Mouse (Mus musculus): ENCODE data around the gene Prkcq. TPM values are rescaled to one million over a fixed set of nuclear protein-coding genes. Genes with fewer than 3 reads are reported as not detected.

Prkcq gene
- polyA plus RNA-seq, 1 experiment from 2014 or later, result 11.9 TPM

DNA sequence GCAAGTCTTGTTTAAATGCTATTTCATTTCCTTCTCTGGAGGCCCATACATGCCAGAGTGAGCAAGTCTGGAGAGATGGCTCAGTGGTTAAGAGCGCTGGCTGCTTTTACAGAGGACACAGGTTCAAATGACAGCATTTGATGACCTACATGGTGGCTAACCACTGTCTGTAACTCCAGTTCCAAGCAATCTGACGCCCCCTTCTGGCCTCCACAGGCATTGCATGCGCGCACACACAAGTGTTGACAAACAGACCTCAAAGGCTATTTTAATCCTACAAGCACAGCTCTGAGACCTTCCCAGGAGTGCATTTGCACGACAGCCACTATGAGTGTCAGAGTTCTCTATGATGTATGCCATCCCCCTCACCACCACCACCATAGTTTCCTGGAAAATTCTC lies 94.4 kb downstream of the Prkcq start:
- Histone ChIP-seq H3K9me3 (ENCODE audit: control insufficient read depth, low read length) (no peaks in the 10 kb centered on the region), H3K36me3 (ENCODE audit: control insufficient read depth, insufficient read depth, low read length) (no peaks in the 10 kb centered on the region), H3K9ac (ENCODE audit: low read depth, low read length) (no peak overlapping the region), H3K4me1 (replicated peaks; ENCODE audit: control insufficient read depth, insufficient read depth, low read length) (no peaks in the 10 kb centered on the region), H3K4me2 (no peak overlapping the region), H3K4me3 (ENCODE audit: low read depth, low read length) (no peak overlapping the region), H3K27ac (ENCODE audit: low read depth, low read length) (no peak overlapping the region), H3K27me3 (replicated peaks; ENCODE audit: control insufficient read depth, insufficient read depth, low read length) (no peaks in the 10 kb centered on the region)
- ATAC-seq (replicated peaks; ENCODE audit: low FRiP score), result no peak
- 61% methylated on average over 5 of the region's 5 CpGs for WGBS
- DNase-seq (ENCODE audit: low spot score), result peak; percentile 37

DNA sequence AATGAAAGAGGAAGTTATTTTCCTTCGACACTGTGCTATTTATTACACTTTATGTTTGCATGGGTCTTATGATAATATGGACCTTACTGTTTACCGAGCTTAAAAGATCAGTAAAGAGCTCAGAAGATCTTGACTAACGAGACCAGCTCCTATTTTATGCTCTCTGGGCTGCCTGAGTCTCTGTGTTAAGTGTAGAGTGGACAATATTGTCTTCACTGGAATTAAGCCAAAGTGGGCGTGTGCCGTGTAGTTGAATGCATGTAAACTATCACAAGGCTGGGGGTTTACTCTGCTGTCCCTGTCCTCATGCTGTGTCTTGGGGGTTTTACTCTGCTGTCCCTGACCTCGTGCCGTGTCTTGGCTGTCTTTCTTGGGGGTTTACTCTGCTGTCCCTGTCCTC lies 107.1 kb downstream of the Prkcq start:
- DNase-seq (ENCODE audit: low spot score) (no peak), ATAC-seq (replicated peaks; ENCODE audit: low FRiP score) (no peak)
- H3K36me3 ChIP-seq (ENCODE audit: control insufficient read depth, insufficient read depth, low read length), result no peaks in the 10 kb centered on the region
- H3K27me3 ChIP-seq (replicated peaks; ENCODE audit: control insufficient read depth, insufficient read depth, low read length), result no peaks in the 10 kb centered on the region
- no peak overlapping the region for H3K4me2 ChIP-seq
- no peak overlapping the region for H3K27ac ChIP-seq (ENCODE audit: low read depth, low read length)
- H3K9ac ChIP-seq (ENCODE audit: low read depth, low read length), result no peak overlapping the region
- no peaks in the 10 kb centered on the region for H3K9me3 ChIP-seq (ENCODE audit: control insufficient read depth, low read length)
- no peak overlapping the region for H3K4me3 ChIP-seq (ENCODE audit: low read depth, low read length)
- H3K4me1 ChIP-seq (replicated peaks; ENCODE audit: control insufficient read depth, insufficient read depth, low read length), result no peaks in the 10 kb centered on the region
- WGBS, result 85% methylated on average over 7 of the region's 7 CpGs

DNA sequence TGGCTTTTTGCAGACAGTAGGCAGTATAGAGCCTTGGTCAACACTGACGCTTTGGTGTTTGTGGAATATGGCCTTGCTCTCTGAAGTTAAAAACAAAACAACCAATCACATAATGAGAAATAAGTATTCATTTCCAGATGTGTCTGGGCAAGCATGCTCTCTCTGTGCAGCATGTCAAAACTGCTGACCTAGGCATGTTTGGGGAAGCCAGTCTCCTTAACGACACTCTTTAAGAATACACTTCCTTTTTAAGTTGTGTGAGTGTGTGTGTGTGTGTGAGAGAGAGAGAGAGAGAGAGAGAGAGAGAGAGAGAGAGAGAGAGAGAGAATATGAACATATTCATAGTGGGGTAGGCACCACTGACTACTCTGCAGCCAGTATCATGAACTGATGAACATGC lies 108.3 kb downstream of the Prkcq start:
- H3K36me3 ChIP-seq (ENCODE audit: control insufficient read depth, insufficient read depth, low read length), result no peaks in the 10 kb centered on the region

DNA sequence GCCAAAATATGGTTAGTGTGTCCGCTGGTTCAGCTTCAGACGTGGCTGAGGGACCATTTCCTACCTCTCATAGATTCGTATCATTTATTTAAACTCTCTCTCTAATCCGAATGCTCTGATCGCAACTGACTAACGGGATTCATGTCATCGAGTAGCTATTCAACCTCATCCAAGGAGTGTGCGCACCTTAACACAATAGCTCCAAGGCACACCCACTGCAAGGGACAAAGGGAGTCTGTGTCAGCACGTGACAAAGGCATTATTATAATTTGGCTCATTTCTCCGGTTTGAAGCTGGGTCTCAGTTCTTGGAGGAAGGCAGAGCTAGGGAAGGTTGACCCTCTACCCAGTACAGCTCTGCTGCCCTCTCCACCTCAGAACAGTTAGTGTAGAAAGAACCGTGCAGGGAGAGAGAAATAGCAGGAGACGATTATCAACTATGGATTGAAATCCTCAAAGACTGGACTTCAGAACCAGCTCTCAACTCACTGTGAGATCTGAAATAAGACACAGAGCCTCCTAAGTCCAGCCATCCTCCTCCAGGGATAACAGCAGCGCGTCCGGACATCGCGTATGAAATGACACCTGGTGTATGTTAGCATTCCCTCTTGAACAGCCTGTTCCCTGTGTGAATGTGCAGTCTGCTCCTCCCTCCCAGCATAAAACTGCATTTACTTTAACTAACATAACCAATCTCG lies 116.1 kb downstream of the Prkcq start:
- DNase-seq (ENCODE audit: low spot score), result no peak
- no peak overlapping the region for H3K4me3 ChIP-seq (ENCODE audit: low read depth, low read length)
- no peaks in the 10 kb centered on the region for H3K4me1 ChIP-seq (replicated peaks; ENCODE audit: control insufficient read depth, insufficient read depth, low read length)
- H3K9me3 ChIP-seq (ENCODE audit: control insufficient read depth, low read length), result no peaks in the 10 kb centered on the region
- ATAC-seq (replicated peaks; ENCODE audit: low FRiP score), result no peak
- H3K27me3 ChIP-seq (replicated peaks; ENCODE audit: control insufficient read depth, insufficient read depth, low read length), result no peaks in the 10 kb centered on the region
- no peak overlapping the region for H3K27ac ChIP-seq (ENCODE audit: low read depth, low read length)
- no peak overlapping the region for H3K4me2 ChIP-seq
- H3K9ac ChIP-seq (ENCODE audit: low read depth, low read length), result no peak overlapping the region
- no peaks in the 10 kb centered on the region for H3K36me3 ChIP-seq (ENCODE audit: control insufficient read depth, insufficient read depth, low read length)
- WGBS, result 82% methylated on average over 18 of the region's 18 CpGs

More for the DNA sequence above, 108.3 kb downstream of the Prkcq start:
- H3K27me3 ChIP-seq (replicated peaks; ENCODE audit: control insufficient read depth, insufficient read depth, low read length), result no peaks in the 10 kb centered on the region
- no peak overlapping the region for H3K27ac ChIP-seq (ENCODE audit: low read depth, low read length)
- no peaks in the 10 kb centered on the region for H3K9me3 ChIP-seq (ENCODE audit: control insufficient read depth, low read length)
- no peaks in the 10 kb centered on the region for H3K4me1 ChIP-seq (replicated peaks; ENCODE audit: control insufficient read depth, insufficient read depth, low read length)
- DNase-seq (ENCODE audit: low spot score) (no peak), ATAC-seq (replicated peaks; ENCODE audit: low FRiP score) (no peak)
- no peak overlapping the region for H3K4me2 ChIP-seq
- 66% methylated on average over 2 of the region's 2 CpGs for WGBS
- no peak overlapping the region for H3K4me3 ChIP-seq (ENCODE audit: low read depth, low read length)
- H3K9ac ChIP-seq (ENCODE audit: low read depth, low read length), result no peak overlapping the region

DNA sequence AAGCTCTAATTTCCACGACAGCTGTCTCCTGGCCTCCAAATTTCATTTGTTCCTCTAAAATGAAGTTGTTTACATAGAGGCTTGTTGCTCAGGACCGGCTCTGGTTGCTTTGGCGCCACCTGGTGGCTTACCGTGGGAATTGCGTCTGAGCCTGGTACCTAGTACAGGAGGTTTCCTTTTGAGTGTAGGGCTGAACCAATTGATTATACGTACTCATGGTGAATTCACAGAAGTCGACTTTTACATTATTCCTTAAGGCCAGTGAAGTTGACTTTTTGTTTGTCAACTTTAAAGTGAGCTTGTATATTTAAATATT lies 116.6 kb downstream of the Prkcq start:
- Histone ChIP-seq H3K4me2 (no peak overlapping the region), H3K36me3 (ENCODE audit: control insufficient read depth, insufficient read depth, low read length) (no peaks in the 10 kb centered on the region), H3K9ac (ENCODE audit: low read depth, low read length) (no peak overlapping the region), H3K27me3 (replicated peaks; ENCODE audit: control insufficient read depth, insufficient read depth, low read length) (no peaks in the 10 kb centered on the region), H3K4me3 (ENCODE audit: low read depth, low read length) (no peak overlapping the region), H3K27ac (ENCODE audit: low read depth, low read length) (no peak overlapping the region), H3K4me1 (replicated peaks; ENCODE audit: control insufficient read depth, insufficient read depth, low read length) (no peaks in the 10 kb centered on the region), H3K9me3 (ENCODE audit: control insufficient read depth, low read length) (no peaks in the 10 kb centered on the region)
- DNase-seq (ENCODE audit: low spot score) (peak; percentile 69), ATAC-seq (replicated peaks; ENCODE audit: low FRiP score) (0 out of 2 replicates have a peak, but pooled peaks have one; percentile 39)
- 6% methylated on average over 7 of the region's 7 CpGs for WGBS

DNA sequence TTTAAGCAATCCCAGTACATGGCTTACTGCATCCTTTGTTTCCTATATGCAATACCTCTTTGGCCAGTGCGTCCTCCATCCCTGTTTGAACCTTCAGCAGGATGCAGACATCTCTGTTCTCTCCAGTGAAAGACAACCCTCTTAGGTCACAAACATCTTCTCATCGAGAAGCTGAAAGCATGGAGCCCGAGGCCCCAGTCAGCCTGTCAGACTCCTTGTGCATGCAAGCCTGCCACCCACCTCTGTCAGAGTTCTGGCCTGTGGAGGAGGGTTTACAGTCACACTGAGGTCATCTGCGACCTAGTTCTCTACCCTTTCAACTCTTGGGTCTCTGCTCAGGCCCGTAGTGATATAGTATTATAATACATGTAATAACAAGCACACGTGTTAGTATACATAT lies 119.0 kb downstream of the Prkcq start:
- no peak for DNase-seq (ENCODE audit: low spot score)
- no peak for ATAC-seq (replicated peaks; ENCODE audit: low FRiP score)
- no peak overlapping the region for H3K4me3 ChIP-seq (ENCODE audit: low read depth, low read length)
- WGBS, result 83% methylated on average over 6 of the region's 6 CpGs
- H3K4me1 ChIP-seq (replicated peaks; ENCODE audit: control insufficient read depth, insufficient read depth, low read length), result no peaks in the 10 kb centered on the region
- no peak overlapping the region for H3K9ac ChIP-seq (ENCODE audit: low read depth, low read length)
- H3K36me3 ChIP-seq (ENCODE audit: control insufficient read depth, insufficient read depth, low read length), result no peaks in the 10 kb centered on the region
- no peak overlapping the region for H3K27ac ChIP-seq (ENCODE audit: low read depth, low read length)
- H3K4me2 ChIP-seq, result no peak overlapping the region
- H3K27me3 ChIP-seq (replicated peaks; ENCODE audit: control insufficient read depth, insufficient read depth, low read length), result no peaks in the 10 kb centered on the region
- H3K9me3 ChIP-seq (ENCODE audit: control insufficient read depth, low read length), result no peaks in the 10 kb centered on the region

DNA sequence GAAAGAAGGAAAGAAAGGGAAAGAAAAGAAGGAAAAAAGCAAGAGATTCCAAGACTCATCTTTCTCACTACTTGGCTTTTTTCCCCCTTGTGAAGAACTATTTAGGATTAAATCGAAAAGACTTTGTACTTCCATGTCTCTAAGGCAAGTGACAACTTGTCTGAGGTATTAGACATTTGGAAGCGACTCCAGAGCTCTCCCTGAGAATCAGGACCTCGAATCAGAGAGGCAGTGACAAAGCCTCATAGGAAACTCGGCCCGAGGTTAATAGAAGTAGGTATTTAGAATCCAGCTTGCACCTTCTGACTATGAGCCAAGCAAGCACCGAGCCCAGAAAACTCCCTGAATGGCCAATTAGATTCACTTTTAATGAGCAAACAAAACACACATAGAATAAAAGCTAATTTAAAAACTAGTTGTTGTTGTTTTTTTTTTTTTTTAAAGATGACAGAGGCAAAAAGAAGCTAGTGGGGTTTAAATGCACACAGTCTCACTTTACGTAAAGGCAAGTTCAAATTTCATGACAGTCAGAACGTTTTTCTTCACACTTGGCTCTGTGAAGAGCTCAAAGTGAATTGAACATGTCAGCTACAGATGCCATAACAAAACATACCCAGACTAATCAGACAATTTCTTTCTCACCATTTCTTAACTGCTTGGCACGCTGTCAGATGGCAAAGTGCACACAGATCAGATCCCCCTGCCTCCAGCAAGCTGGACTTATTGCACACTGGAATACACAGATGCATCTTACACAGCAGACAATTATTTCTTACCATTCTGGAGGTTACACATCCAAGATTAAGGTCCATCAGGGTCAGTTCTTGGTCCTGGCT lies 119.9 kb downstream of the Prkcq start:
- 80% methylated on average over 9 of the region's 9 CpGs for WGBS
- no peak overlapping the region for H3K4me2 ChIP-seq
- ATAC-seq (replicated peaks; ENCODE audit: low FRiP score), result no peak

DNA sequence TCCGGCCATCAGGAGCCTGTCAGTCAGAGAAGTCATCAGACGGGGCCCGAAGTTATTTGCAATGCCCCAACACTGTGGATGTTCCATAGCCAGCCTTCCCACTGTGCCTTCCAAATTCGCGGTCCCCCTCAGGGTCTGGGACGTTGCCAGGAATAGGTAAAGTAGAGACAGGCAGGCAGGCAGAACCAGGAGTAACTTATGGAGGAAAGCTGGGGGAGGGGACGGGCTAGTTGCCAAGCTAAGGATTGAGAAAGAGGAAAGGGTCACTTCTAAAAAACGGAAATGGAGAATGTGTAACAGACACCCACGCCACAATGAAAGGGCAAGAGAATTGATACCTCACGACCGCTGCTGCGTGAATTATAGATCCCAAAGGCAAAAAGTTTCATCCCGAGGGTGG lies 121.2 kb downstream of the Prkcq start:
- DNase-seq (ENCODE audit: low spot score) (no peak), ATAC-seq (replicated peaks; ENCODE audit: low FRiP score) (no peak)
- Histone ChIP-seq H3K36me3 (ENCODE audit: control insufficient read depth, insufficient read depth, low read length) (no peaks in the 10 kb centered on the region), H3K27ac (ENCODE audit: low read depth, low read length) (no peak overlapping the region), H3K4me2 (no peak overlapping the region), H3K27me3 (replicated peaks; ENCODE audit: control insufficient read depth, insufficient read depth, low read length) (no peaks in the 10 kb centered on the region), H3K9me3 (ENCODE audit: control insufficient read depth, low read length) (no peaks in the 10 kb centered on the region), H3K9ac (ENCODE audit: low read depth, low read length) (no peak overlapping the region), H3K4me1 (replicated peaks; ENCODE audit: control insufficient read depth, insufficient read depth, low read length) (no peaks in the 10 kb centered on the region), H3K4me3 (ENCODE audit: low read depth, low read length) (no peak overlapping the region)
- 89% methylated on average over 13 of the region's 13 CpGs for WGBS

More for the DNA sequence above, 119.9 kb downstream of the Prkcq start:
- Histone ChIP-seq H3K4me1 (replicated peaks; ENCODE audit: control insufficient read depth, insufficient read depth, low read length) (no peaks in the 10 kb centered on the region), H3K27me3 (replicated peaks; ENCODE audit: control insufficient read depth, insufficient read depth, low read length) (no peaks in the 10 kb centered on the region), H3K9me3 (ENCODE audit: control insufficient read depth, low read length) (no peaks in the 10 kb centered on the region), H3K36me3 (ENCODE audit: control insufficient read depth, insufficient read depth, low read length) (no peaks in the 10 kb centered on the region), H3K4me3 (ENCODE audit: low read depth, low read length) (no peak overlapping the region), H3K27ac (ENCODE audit: low read depth, low read length) (no peak overlapping the region), H3K9ac (ENCODE audit: low read depth, low read length) (no peak overlapping the region)
- no peak for DNase-seq (ENCODE audit: low spot score)

Measured in liver, embryonic 11.5 days (tissue).